Mouse (Mus musculus) megakaryocyte, embryonic 14.5 days (primary cell): ENCODE measurements around the gene Mfap1a. TPM values are rescaled to one million over a fixed set of nuclear protein-coding genes. Genes with fewer than 3 reads are reported as not detected.
"Not testable (repeated sequence)": the region's sequence is repeated elsewhere in the genome, so short reads cannot be mapped to it uniquely, and the experiment has no call there.

Source experiments
- H3K27me3 ChIP-seq: replicated peaks from 2 replicates; pipeline ENCODE3; 2012; ENCODE audit warnings: inconsistent platforms
- H3K36me3 ChIP-seq: replicated peaks from 2 replicates; pipeline ENCODE3; 2012; ENCODE audit warnings: low read length, inconsistent platforms, mixed read lengths
- H3K4me1 ChIP-seq: 2 replicates; pipeline ENCODE4 v1.6.1; 2012; ENCODE audit warnings: inconsistent platforms
- H3K4me3 ChIP-seq: replicated peaks from 2 replicates; pipeline ENCODE3; 2012; ENCODE audit warnings: moderate library complexity, mild to moderate bottlenecking, inconsistent platforms
- H3K9me3 ChIP-seq: 2 replicates; pipeline ENCODE4 v1.6.1; 2012; ENCODE audit warnings: inconsistent platforms
- FLI1 ChIP-seq: IDR thresholded peaks from 2 replicates; pipeline ENCODE4 v1.6.1; 2012; ENCODE audit warnings: low read length, inconsistent platforms, mixed read lengths
- GATA1 ChIP-seq: IDR thresholded peaks from 3 replicates; pipeline ENCODE4 v1.6.1; 2012; ENCODE audit warnings: mixed read lengths, low read length, inconsistent platforms, borderline replicate concordance
- polyA plus RNA-seq: library from polyadenylated mRNA; stranded (reverse); fragments of >175 nt; gene quantifications from 2 replicates; pipeline ENCODE4 v1.2.3, GENCODE M21; 2012; ENCODE audit warnings: low replicate concordance; ENCODE audit not compliant: insufficient read depth

The Mfap1a gene
- polyA plus RNA-seq, 1 experiment = 2.2 TPM

DNA sequence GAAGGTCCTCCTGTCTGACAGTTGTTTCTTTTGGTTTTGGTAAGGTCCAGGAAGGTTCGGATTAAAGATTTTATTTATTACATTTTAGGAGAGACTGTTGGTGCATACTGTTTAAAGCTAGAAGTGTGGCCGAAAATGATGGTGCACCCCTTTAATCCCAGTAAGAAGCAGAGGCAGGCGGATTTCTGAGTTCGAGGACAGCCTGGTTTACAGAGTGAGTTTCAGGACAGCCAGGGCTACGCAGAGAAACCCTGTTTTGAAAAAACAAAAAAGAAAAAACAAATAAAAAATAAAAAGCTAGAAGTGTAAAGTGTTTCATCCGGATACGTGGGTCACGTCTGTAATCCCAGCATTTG, 32.3 kb downstream of the Mfap1a start:
- TF ChIP-seq FLI1 (no peak), GATA1 (no peak)
- peak overlapping the region; percentile 90 for H3K4me3 ChIP-seq
- H3K36me3 ChIP-seq = peaks cover 7% of the 10 kb centered on the region
- H3K27me3 ChIP-seq = no peaks in the 10 kb centered on the region
- H3K4me1 ChIP-seq = peaks cover 3% of the 10 kb centered on the region; the same call in 1 of the 2 replicates
- H3K9me3 ChIP-seq = no peaks in the 10 kb centered on the region

DNA sequence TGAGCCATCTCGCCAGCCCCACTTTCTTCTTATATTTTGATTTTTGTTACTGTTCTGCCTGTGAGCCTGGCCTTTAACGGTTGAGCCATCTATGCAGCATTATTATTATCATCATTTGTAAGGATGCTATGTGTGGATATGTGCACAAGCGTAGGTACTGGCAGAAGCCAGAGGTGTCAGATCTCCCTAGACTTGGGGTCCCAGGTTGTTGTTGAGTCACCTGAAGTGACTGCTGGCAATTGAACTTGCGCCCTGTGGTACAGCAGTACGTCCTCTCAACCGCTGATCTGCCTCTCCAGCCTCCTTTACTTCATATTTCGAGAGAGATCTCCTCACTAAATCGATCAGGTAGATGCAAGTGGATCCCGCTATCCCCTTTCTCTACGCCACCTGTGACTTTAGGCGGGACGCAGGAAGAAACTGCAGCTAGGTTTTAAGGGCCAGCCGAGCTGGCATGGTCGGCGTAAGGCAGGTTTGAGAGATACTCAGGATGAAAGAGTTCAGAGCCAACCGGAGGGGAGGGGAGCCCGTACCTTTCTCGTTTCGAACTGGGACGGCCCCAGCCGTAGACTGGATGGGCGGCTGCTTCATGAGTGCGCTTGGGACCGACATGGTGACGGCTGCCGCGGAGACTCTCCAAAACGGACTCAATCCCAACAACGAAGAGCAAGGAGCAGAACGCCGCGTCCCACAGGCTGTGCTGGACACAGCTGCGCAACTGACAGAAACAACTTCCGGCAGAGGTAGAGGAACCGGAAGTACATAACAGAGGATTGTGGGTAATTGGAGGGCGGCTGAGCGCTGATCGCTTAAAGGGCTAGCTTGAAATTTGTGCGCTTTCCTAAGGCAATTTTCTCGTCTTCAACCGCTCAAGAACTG, 32.9 kb downstream of the Mfap1a start, which contains the start of gene Mfap1b:
Gene Mfap1b, minus strand, starts transcription at position 767 of the 879 bp plus-strand sequence.
- not testable (repeated sequence) for H3K27me3 ChIP-seq, H3K36me3 ChIP-seq, H3K9me3 ChIP-seq, H3K4me1 ChIP-seq
- peak within 1 kb of the TSS; percentile 90 for H3K4me3 ChIP-seq
- peak; percentile 58; the same call in 1 of the 2 replicates for TF ChIP-seq FLI1

DNA sequence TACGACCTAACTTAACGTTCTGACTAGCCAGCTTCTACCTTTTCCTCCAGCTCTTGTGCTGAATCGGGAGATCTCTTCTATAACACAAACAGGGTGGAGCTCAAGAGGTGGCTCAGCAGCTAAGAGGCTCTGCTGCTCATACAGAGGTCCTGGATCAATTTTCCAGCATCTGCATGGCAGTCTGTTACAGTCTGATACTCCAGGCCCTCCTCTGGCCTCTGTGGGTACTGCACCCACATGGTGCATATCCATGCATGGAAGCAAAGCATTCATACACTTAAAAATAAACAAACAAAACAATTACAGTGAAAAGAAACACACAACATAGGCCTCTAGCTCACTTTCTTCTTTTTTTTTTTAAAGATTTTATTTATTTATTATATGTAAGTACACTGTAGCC, 33.7 kb downstream of the Mfap1a start:
- H3K4me3 ChIP-seq, H3K27me3 ChIP-seq, H3K4me1 ChIP-seq, H3K9me3 ChIP-seq, H3K36me3 ChIP-seq: not testable (repeated sequence)

DNA sequence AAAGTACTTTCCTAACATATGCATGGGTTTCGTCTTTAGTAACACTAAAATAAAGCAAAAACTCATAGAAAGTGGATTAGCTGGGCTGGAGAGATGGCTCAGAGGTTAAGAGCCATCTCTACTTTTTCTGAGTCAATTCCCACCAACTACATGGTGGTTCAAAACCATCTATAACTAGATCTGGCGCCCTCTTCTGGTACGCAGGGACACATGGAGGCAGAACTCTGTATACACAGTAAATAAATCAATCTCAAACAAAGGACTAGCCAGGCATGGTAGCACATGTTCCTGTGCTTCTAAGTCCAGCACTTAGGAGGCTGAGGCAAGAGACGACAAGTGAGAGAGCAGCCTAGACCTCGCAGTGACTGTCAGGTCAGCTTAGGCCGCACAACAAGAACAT, 37.5 kb downstream of the Mfap1a start:
- not testable (repeated sequence) for H3K27me3 ChIP-seq, H3K4me1 ChIP-seq, H3K36me3 ChIP-seq, H3K9me3 ChIP-seq, H3K4me3 ChIP-seq

DNA sequence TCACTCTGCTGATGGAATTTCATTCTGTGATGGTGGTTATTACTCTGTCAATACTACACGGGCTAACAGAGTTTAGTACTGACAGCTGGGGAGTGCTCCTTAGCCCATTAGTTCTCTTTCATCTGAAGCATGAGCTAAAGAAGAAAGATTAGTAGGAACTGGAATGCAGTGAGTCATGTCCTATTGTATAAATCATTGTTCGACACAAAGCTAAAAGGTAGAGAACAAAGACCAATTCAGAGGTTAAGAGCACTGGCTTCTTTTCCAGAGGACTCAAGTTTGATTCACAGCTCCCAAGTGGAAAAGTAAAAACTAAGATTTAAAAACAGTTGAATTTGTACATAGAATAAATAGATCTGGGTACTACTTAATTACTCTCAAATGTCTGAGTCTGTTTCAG, 46.4 kb downstream of the Mfap1a start:
- H3K4me3 ChIP-seq = no peak overlapping the region
- no peaks in the 10 kb centered on the region for H3K9me3 ChIP-seq
- H3K36me3 ChIP-seq = peaks cover 32% of the 10 kb centered on the region
- TF ChIP-seq GATA1 = no peak
- TF ChIP-seq FLI1 = no peak
- no peaks in the 10 kb centered on the region for H3K27me3 ChIP-seq
- peaks cover 28% of the 10 kb centered on the region for H3K4me1 ChIP-seq

DNA sequence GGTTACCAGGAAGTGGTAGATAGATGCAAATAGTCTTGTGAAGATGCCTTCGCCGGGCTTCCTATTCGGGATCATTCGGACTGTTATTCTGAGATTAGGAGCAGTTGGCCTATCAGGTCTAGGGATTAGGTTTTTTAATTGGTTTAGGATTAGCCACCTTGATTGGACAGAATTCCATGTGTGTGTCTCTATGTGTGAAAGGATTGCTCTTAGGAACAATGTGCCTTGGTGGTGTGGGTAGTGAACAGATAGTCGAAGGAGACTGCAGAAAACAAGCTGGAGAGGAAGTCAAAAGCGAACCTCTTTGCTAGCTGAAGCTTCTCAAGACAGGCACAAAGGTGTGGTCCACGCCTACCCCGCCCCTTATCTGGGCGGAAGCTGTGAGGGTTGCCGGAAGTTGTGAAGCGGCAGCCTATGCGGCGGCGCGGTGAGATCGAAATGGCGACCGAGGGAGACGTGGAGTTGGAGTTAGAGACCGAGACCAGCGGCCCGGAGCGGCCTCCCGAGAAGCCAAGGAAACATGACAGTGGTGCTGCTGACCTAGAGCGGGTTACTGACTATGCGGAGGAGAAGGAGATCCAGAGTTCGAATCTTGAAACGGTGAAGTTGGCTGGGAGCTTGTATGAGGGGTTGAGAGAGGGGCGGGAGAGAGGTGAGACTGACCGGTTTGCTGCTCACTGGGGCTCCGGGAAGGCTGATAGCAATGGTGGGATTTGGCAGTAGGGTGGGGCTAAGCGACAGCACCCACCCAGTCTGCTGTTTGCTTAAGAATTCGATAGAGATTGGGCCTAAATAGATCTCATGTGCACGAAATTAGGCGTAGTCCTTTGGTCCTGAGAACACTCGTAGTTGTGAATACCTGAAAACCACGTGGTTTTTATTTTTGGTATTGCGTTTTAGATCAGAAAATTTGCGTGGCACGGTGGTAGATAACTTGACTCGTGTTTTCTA, 49.5 kb downstream of the Mfap1a start, which contains the start of gene Serinc4:
Gene Serinc4, minus strand, starts transcription at position 90 of the 951 bp plus-strand sequence.
- Histone ChIP-seq H3K27me3 (no peaks in the 10 kb centered on the region), H3K4me1 (peaks cover 53% of the 10 kb centered on the region), H3K4me3 (peak within 1 kb of the TSS; percentile 94), H3K36me3 (peaks cover 62% of the 10 kb centered on the region), H3K9me3 (no peaks in the 10 kb centered on the region)
- no peak for TF ChIP-seq GATA1
- no peak for TF ChIP-seq FLI1

DNA sequence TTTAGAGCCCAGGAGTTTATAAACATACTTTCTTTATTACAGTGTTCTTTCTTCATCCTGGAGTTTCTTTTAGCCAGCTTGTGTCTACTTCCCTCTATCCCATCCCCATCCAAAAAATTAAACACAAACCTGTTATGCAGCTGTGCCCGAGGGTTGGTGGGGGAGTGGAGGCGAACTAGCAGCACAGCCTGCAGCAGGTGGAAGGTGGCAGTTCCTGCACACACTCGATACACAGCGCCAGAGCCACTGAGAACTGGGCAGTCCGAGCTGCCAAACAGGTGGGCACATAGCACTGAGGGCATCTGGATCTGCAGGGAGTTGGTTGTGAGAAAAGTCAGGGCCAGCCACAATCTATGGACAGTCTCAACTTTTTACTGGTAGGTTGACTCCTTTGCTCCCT, 50.9 kb downstream of the Mfap1a start:
- TF ChIP-seq FLI1 (no peak), GATA1 (no peak)
- H3K4me1 ChIP-seq = peaks cover 64% of the 10 kb centered on the region
- H3K4me3 ChIP-seq = peak overlapping the region; percentile 35
- no peaks in the 10 kb centered on the region for H3K27me3 ChIP-seq
- H3K36me3 ChIP-seq = peaks cover 68% of the 10 kb centered on the region
- no peaks in the 10 kb centered on the region for H3K9me3 ChIP-seq

DNA sequence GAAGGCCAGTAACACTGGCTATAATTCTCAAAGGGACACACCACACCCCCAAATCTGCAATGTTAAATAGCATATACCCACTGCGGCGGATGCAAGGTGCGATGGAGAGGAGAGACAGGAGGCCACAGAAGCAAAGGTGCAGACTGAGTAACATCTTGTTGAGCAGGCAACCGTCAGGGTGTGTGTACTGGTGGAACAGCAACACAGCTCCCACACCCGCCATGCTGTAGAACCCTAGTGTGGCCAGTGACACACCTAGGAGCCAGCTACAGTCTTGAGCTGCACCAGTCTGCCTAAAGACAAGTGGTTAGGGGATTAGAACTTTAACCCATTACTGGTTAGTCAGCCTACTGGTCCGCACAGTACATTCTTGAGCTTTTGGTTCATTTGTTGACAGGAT, 52.5 kb downstream of the Mfap1a start:
- Histone ChIP-seq H3K36me3 (peaks cover 64% of the 10 kb centered on the region), H3K27me3 (no peaks in the 10 kb centered on the region), H3K4me1 (peaks cover 68% of the 10 kb centered on the region), H3K4me3 (peak overlapping the region; percentile 35), H3K9me3 (no peaks in the 10 kb centered on the region)
- TF ChIP-seq GATA1 = no peak
- no peak for TF ChIP-seq FLI1

DNA sequence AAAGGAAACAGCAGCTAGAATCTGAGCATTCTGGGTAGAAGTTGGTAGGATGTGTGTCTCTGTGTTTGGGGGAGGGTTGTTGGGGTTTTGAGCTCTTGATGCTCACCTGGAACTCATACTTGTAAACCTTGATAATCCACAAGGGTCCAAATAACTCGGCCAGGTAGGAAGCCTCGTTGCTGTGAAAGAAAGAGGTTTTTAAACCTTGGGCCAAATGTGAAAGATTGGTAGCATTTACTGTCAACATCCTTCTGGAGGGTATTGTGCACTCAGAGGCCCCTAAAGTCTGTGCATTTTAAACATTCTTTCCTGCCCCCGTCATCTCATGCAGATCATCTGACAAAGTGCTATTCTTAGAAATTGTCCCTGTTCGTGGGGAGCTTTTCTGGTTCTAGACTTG, 53.5 kb downstream of the Mfap1a start, which contains the start of gene Hypk:
Gene Hypk, plus strand, starts transcription at position 301 of the 400 bp plus-strand sequence.
- Histone ChIP-seq H3K27me3 (no peaks in the 10 kb centered on the region), H3K4me1 (peaks cover 64% of the 10 kb centered on the region), H3K36me3 (peaks cover 56% of the 10 kb centered on the region), H3K4me3 (peak within 1 kb of the TSS; percentile 35), H3K9me3 (no peaks in the 10 kb centered on the region)
- TF ChIP-seq GATA1 (no peak), FLI1 (no peak)

DNA sequence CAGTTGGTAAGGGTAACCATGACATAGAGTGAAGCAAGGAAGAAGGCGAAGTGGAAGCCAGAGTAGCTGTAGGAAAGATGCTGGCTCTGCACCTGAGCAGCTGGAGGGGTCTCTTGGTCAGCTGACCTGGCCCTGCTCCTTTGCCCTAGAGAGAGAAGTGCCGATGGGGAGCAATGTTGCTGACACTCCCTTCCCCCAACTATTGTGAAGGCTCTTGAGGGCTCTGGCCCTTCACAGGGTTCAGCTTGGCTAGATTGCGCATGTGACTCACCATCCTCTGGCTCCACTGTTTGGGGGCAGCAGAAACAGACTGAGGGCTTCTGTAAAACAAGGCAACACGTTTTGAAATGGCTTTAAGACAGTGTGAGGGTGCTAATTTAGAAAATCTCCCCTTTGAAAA, 54.1 kb downstream of the Mfap1a start:
- Histone ChIP-seq H3K9me3 (no peaks in the 10 kb centered on the region), H3K27me3 (no peaks in the 10 kb centered on the region), H3K36me3 (peaks cover 54% of the 10 kb centered on the region), H3K4me3 (peak overlapping the region; percentile 7), H3K4me1 (peaks cover 65% of the 10 kb centered on the region)
- no peak for TF ChIP-seq GATA1
- TF ChIP-seq FLI1 = no peak
